10 mouse cellular contexts compared by ENCODE assay signal in genomic region chr10:52278011-52278434, GRCm38 (mm10). TPM values are rescaled to one million over a fixed set of nuclear protein-coding genes. Genes with fewer than 3 reads are reported as not detected.
DNase-seq lines count a peak whose midpoint lies in the region; ATAC-seq and TF ChIP-seq lines count a peak whose summit lies in the region.
"Had no signal": no experiment of that assay in that cellular context is flagged by ENCODE, and none has a peak within 500 bp of the region (broad histone marks: within the 10 kb centered on the region; RNA-seq: fewer than 3 reads in every experiment).

No protein-coding gene starts in this region.

- DNase-seq in R1 (ENCODE audit: low read depth, low spot score), result peak; percentile 97
- DNase-seq in lung, postnatal 4 days, result peak; percentile 51 to 55
- DNase-seq in left cerebral cortex, postnatal 36 days (ENCODE audit: low spot score in 2 of 2), result no peak
- DNase-seq in gastrocnemius, adult 18-20 months (ENCODE audit: low spot score), result no peak

- 0 out of 2 replicates have a peak, but pooled peaks cover 3% of the 10 kb centered on the region for H3K9me3 ChIP-seq in ES-Bruce4 (replicated peaks; ENCODE audit: control insufficient read depth, insufficient read depth, low read length, poor library complexity, severe bottlenecking)
- no peaks in the 10 kb centered on the region for H3K9me3 ChIP-seq in kidney, embryonic 16.5 days (ENCODE audit: low read length)
- H3K9me3 ChIP-seq in midbrain, embryonic 15.5 days, result no peaks in the 10 kb centered on the region
- H3K9me3 ChIP-seq: heart, embryonic 13.5 days; limb, embryonic 15.5 days had no signal

- H3K27me3 ChIP-seq in ES-Bruce4 (ENCODE audit: control insufficient read depth, insufficient read depth, low read length, poor library complexity, severe bottlenecking), result no peaks in the 10 kb centered on the region
- H3K27me3 ChIP-seq in kidney, embryonic 16.5 days (ENCODE audit: insufficient read depth, low read length), result no peaks in the 10 kb centered on the region
- H3K27me3 ChIP-seq in midbrain, embryonic 15.5 days (replicated peaks), result no peaks in the 10 kb centered on the region
- H3K27me3 ChIP-seq: heart, embryonic 13.5 days; limb, embryonic 15.5 days had no signal

- intact Hi-C loops in left cerebral cortex, postnatal 36 days (cut with DNase I), result no loop called here

- 0 out of 2 replicates have a peak overlapping the region, but pooled peaks have one; percentile 18 for H3K9ac ChIP-seq in ES-Bruce4 (ENCODE audit: low read depth, poor library complexity, severe bottlenecking)
- no peak overlapping the region for H3K9ac ChIP-seq in kidney, embryonic 16.5 days (replicated peaks; ENCODE audit: low read length)
- no peak overlapping the region for H3K9ac ChIP-seq in midbrain, embryonic 15.5 days
- H3K9ac ChIP-seq: heart, embryonic 13.5 days; limb, embryonic 15.5 days had no signal

- WGBS in kidney, embryonic 16.5 days, result 63% methylated on average over 9 of the region's 9 CpGs
- WGBS in midbrain, embryonic 15.5 days, result 91% methylated on average over 9 of the region's 9 CpGs

- no peak overlapping the region for H3K4me2 ChIP-seq in kidney, embryonic 16.5 days (replicated peaks; ENCODE audit: low read depth, low read length)
- H3K4me2 ChIP-seq in midbrain, embryonic 15.5 days, result no peak overlapping the region
- H3K4me2 ChIP-seq: heart, embryonic 13.5 days; limb, embryonic 15.5 days had no signal

- TF ChIP-seq POLR2A in ES-Bruce4 (IDR thresholded peaks at IDR 0.05; ENCODE audit: insufficient read depth, low read length), result no peak

- no peak for TF ChIP-seq CTCF in ES-Bruce4 (IDR thresholded peaks at IDR 0.05; ENCODE audit: low read depth, low read length)

- peak overlapping the region; percentile 95 for H3K27ac ChIP-seq in ES-Bruce4 (ENCODE audit: insufficient read depth, low read length)
- peak overlapping the region; percentile 32; the same call in 1 of the 2 replicates for H3K27ac ChIP-seq in kidney, embryonic 16.5 days (ENCODE audit: low read length)
- no peak overlapping the region for H3K27ac ChIP-seq in midbrain, embryonic 15.5 days
- H3K27ac ChIP-seq: heart, embryonic 13.5 days; limb, embryonic 15.5 days had no signal

- 0 out of 2 replicates have a peak, but pooled peaks cover 4% of the 10 kb centered on the region for H3K36me3 ChIP-seq in ES-Bruce4 (ENCODE audit: control insufficient read depth, insufficient read depth, low read length, poor library complexity, severe bottlenecking)
- peaks cover 3% of the 10 kb centered on the region; the same call in 1 of the 2 replicates for H3K36me3 ChIP-seq in kidney, embryonic 16.5 days (ENCODE audit: insufficient read depth, low read length)
- H3K36me3 ChIP-seq in midbrain, embryonic 15.5 days (replicated peaks), result no peaks in the 10 kb centered on the region
- H3K36me3 ChIP-seq: heart, embryonic 13.5 days; limb, embryonic 15.5 days had no signal

- H3K4me1 ChIP-seq in ES-Bruce4 (ENCODE audit: control insufficient read depth, insufficient read depth, low read length), result peaks cover 10% of the 10 kb centered on the region
- no peaks in the 10 kb centered on the region for H3K4me1 ChIP-seq in kidney, embryonic 16.5 days (ENCODE audit: insufficient read depth, low read length)
- peaks cover 15% of the 10 kb centered on the region; the same call in 1 of the 2 replicates for H3K4me1 ChIP-seq in midbrain, embryonic 15.5 days

- H3K4me3 ChIP-seq in ES-Bruce4 (ENCODE audit: low read depth, low read length), result no peak overlapping the region
- H3K4me3 ChIP-seq in kidney, embryonic 16.5 days (ENCODE audit: low read length), result no peak overlapping the region
- no peak overlapping the region for H3K4me3 ChIP-seq in midbrain, embryonic 15.5 days
- H3K4me3 ChIP-seq: heart, embryonic 13.5 days; limb, embryonic 15.5 days had no signal

- peak; percentile 91 for TF ChIP-seq EP300 in ES-Bruce4 (IDR thresholded peaks at IDR 0.05; ENCODE audit: insufficient read depth, low read depth, low read length)

- peak; percentile 50; the same call in 1 of the 2 replicates for ATAC-seq in kidney, embryonic 16.5 days (ENCODE audit: low FRiP score, low TSS enrichment)
- ATAC-seq in midbrain, embryonic 15.5 days (replicated peaks), result no peak
- ATAC-seq: midbrain, embryonic 16.5 days had no signal

RNA-seq across cellular contexts. Expression of gene Dcbld1, which starts 44.6 kb away (rescaled TPM):
- 19.7 and 20.4 TPM in 2 replicates for polyA plus RNA-seq in ES-Bruce4 (2011; ENCODE audit: insufficient read depth, insufficient read length, low read depth, missing spikeins)
- polyA plus RNA-seq in kidney, embryonic 16.5 days (2015; fragmentation: Nextera tagmentation; extraction: Ambion mirVana), result 32.5 and 33.2 TPM in 2 replicates
- total RNA-seq in left cerebral cortex, postnatal 36 days (2021), result 1 to 10 TPM; 5.5 to 6.3 TPM
- polyA plus RNA-seq in midbrain, embryonic 15.5 days (2015; fragmentation: Nextera tagmentation; extraction: Ambion mirVana), result 16.8 and 17.3 TPM in 2 replicates
- 1 to 10 TPM; 1.3 to 1.7 TPM for total RNA-seq in gastrocnemius, adult 18-20 months (2021)

Comparison
In these comparisons a context has a peak if more than half of its experiments do, and no peak if none do; other contexts are left out.
1. DNase-seq: peak in R1 (single experiment) and lung, postnatal 4 days (2 of 2); none in left cerebral cortex, postnatal 36 days (0 of 2) and gastrocnemius, adult 18-20 months (single experiment).